Mouse (Mus musculus) embryo, embryonic 10.5 days (tissue): ENCODE results near the gene Irak4.

Source experiments
- DNase-seq: peaks from one replicate; pipeline ENCODE4 v3.0.0-alpha.2; 2015; ENCODE audit warnings: low spot score

Gene Irak4

DNA sequence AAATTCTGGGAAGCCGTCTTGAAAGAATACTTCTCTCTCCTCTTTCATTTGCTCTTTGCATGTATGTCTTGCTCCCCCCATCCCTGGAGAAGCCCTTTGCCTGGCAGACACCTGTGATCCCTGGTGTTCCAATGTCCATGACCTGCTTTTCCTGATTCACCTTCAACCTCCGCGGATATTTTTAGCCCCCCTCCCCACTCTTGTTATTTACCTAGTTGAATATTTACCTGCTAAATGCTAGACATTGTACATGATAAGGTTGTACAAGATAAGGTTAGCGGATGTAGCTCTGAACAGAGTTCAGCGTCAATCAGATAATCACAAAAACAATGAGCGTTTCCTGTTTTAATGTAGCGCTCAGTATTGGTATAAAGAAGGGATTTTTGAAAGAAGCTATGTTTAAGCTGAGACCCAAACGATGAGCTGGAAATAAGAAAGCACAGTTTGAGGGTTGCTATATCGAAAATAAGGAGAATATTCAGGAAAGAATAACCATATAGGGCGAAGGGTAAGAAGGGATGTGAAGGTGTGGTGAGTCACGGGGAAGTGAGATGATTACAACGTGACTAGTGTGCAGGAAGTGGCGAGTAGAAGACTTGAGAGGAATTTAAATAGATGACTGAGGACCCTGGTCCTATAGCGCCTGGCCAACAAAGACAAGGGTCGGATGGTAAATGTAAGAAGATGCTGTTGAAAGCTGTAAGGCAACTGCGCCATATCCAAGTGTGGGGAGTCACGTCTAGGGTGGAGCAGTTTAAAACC, 15.6 kb downstream of the Irak4 start:
- DNase-seq = no peak

DNA sequence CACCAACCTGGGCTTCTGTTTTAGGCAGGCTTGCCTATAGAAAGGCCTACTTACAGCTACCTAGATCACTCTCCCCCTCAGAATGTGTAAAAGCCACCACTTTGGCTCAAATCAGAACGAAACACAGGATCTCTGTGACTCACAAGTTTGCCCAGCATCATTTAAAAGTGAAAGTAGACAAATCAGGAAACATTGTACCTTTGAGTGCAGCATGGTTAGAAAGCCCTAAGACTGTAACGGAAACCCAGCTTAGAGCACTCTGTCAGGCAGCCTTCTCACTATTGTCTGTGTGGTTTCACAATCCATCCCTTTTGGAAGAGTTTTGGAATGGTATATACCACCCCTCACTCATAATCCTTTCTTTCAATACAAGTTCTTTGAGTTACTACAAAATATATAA, 21.5 kb downstream of the Irak4 start:
- no peak for DNase-seq

DNA sequence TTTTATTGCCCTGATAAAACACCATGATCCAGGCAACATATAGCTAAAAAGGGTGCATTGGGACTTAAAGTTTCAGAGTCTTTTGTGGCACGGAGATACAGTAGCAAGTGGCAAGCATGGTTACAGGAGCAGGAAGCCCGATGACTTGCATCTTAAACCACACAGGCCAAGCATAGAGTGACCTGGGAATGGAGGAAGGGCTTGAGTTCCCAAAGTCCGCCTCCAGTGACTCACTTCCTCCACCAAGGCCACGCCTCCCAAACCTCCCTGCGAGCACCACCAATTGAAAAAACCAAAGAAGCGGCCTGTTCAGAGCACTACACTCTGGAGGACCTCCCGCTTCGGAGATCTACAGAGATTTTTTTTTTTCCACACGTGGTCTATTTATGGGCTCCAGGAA, 22.4 kb downstream of the Irak4 start:
- no peak for DNase-seq

DNA sequence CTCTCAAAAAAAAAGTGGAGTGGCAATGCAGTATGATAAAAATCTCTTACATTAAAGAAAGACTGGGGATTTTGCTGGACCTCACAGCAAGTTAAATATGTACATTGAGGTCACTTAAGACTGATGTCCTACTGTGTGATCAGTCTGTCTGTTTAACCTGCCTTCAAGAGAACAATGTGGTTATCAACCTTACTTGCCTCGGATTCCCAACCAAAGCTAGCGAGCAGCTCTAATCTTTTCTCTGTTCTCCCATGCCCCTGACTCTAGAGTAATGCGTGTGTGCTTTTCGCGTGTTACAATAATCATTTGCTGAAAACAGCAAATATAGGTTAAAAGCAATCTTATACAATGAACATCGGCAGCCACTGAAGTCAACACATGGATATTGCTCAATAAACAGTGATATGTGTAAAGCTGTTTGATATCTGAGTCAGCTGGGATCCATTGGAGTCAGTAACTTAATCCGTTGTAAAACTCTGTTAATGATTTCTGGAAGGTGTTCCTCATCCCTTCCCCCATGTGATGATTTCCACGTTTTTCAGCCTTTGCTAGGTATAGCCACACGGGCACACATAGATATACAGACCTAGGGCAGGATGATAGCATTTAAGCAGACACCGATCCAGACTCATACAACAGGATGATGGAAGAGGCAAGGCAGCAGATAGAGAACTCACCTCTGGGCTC, 25.2 kb downstream of the Irak4 start:
- DNase-seq = no peak

DNA sequence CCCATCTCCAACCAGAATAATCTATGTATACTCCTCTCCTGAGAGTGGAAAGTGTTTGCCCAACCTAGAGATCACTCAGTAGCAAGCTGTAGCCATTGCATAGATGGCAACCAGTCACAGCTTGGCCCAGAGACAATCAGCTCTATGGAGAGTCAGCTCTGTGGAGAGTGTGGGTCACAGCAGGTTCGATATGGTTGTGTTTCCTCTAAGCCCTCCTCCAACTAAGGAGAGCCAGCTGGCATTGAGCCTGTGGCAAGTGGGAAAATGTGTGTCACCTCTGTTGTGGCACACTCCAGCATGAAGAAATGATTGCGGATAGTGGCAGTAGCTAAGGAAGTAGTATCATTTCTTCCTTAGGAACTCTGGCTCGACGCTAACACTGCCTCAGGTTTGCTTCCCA, 28.1 kb downstream of the Irak4 start:
- no peak for DNase-seq

DNA sequence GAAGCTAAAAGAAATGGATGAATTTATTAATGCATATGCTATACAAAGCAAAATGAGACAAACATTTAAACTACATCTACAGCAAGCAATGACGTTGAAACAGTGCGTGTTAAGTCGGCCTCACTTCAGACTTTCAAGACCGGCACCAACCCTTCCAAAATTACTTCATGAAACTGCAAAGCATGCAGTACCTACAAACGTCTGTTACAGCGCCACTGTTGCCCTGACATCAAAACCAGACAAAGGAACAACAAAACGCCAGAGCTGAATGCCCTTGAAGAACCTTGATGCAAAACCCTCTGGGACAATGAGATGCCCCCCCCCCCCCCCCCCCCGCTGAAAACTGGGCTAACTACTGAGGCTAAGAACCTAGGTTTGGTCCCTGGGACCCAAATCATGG, 29.3 kb downstream of the Irak4 start:
- DNase-seq = no peak

DNA sequence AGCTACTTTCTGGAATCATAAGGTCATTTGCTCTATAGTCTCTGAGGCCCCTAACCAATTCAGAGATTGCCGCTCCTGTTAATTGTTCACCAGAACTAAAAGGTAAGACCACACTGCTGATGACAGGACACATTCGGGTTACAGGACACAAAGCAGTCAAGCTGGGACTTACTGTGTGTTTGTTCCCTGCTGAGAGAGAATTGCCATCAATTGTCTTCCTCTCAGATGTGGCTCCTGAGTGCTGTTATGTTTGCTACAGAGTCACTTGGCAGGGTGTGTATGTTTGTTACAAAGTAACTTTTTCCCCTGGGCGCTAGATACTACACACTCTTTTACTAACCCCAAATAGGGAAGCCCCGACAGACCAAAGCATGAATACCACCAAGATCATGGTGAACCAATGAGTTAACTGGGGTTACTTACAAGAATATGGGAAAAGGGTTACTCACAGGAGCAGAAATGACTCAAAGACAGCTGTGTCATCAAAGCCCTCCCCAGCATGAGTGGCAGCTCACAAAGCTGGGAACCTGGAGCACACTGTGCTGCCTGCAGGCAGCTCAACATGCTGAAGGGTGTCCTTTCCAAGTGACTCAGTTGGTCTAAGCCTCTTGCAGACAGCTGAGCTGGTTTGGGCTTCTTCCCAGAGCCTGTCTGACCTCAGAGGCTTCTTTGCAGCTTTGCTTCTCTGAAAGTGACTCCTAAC, 31.3 kb downstream of the Irak4 start:
- no peak for DNase-seq

DNA sequence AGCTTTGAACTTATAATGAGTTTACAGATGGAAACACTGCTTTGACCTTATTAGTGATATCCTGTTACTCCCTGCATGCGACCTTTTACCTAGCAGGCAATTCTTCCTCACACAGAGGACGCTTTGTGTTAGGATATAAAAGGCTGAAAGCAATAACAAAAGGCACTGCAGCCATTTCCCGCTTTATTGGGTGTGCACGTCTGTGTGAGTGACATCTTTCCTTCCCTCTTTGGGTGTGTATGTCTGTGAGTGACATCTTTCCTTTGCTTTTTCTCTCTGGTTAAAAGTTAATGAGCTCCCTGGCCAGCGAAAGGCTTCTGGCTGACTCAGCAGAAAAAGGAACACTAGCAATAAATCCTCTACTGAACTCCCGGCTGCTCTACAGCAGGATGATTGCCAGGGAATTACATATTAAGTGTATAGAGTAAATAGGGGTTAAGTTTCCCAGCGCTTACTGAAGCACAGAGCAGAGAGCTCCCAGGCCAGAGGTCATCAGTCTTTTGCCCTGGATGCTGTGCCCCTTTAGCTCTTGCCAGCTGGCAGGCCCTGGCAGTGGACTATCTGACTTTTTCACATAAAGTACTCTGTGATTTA, 38.7 kb downstream of the Irak4 start:
- DNase-seq = no peak

DNA sequence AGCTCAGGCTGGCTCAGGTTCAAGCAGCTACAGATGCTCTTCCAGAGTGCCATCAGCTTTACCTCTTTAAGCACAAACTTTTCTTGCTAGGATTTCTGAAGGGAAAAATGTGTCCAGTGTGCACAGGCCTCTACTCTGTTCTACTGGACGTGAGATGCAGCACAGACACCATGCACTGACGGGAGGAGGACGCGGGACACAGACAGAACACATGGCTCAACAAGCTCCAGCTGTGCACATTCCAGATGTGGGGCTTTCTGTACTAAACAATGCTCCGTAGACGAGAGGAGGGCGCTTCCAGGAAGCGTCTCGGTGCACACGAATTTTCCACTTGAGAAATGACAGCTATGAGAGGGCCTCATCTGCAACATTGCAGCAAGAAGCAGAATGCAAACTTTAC, 39.7 kb downstream of the Irak4 start:
- DNase-seq = no peak

DNA sequence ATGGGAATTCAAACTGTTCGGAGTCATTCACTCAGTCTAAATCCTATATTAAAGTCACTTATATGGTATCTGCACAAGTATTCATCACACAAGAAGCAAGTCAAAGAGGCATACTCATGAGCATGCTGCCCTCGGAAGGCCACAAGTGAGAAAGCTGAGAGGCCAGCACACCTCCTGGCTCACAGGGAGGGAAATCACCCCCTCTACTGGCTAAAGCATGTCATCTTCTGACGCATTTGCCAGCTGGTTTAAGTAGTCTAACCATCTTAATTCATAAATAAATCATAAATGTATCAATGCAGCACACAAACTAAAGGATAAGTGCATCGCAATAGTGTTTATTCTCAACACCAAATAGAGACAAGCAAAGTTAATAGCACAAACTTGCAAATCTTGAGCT, 41.3 kb downstream of the Irak4 start:
- DNase-seq = no peak

DNA sequence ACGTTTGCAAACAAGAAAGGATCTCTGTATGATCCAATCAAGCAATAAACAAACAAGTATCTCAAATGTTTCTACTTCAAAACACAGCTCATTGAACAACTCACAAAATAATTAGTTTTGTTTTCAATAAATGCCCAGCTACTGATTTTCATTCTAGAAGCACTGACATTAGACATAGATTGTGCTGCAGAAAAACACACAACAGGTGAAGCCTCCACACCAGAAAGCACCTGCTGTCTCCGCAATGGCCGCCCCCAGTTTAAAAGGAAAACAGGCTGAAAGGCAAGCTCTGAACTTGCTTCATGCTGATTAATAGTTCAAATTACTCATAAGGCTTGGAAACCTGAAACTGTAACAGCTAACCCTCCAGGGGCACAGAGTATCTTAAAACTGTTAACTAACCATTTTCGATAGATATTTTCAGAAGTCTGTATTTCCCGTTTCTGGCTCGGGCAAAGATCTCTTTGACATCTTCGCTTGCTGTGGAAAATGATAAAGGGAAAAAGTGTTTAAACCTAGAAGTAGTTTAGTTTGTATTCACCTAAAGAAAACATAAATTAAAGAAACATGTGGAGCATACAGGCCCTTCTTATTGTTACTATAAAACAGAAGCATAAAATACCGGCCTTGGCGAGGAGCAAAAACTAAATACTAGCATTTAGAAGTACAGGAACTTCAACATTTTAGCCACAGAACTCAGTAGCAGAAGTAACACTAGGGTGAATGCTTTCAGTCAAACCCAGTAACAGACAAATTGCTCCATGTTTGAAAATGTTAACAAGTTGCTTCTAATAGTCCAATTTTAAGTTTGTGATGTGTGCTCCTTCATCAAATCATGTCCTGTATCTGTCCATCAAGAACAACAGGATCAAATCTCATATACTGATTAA, 44.6 kb downstream of the Irak4 start:
- no peak for DNase-seq

DNA sequence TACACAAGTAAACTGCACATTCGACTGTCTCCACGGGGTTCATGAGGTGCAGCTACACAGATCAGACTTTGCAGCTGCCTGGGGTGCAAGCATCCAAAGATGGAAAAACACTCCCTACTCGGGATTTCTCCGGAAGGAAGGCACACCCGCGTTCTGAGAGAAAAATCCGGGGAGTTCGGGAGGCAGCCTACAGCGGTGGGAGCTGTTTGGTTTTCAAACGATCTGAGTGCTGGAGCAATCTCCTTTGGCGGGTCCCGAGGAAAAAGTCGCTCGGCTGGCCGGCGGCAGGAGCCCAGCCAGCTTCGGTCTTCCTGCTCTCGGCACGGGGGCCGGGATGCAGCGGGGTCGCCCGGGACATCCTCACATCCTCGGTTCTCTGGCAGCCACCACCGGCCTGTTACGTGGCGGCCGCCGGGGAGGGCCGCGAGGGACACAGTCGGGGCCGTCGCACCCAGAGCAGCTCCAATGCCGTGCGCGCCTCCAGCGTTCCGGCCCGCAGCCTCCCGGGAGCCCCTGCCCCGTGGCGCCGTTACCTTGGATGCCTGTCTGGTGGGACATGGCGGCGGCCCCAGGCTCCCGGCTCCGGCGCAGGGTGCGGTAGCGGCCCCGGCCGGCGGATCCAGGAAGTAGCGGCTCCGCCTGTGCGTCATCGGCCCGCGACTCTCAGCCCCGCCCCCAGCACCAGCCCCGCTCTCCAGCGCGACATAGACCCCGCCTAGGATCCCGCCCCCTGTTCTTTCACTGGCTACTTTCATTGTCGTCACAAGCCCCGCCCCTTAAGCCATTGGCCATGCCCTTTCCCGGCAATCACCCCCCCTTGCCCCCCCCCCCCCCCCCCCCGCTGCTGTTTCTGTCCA, 46.0 kb downstream of the Irak4 start, which contains the start of gene Twf1:
TSS of gene Twf1 (minus strand) at position 671 of the 857 bp plus-strand sequence.
- DNase-seq = peak; percentile 99

DNA sequence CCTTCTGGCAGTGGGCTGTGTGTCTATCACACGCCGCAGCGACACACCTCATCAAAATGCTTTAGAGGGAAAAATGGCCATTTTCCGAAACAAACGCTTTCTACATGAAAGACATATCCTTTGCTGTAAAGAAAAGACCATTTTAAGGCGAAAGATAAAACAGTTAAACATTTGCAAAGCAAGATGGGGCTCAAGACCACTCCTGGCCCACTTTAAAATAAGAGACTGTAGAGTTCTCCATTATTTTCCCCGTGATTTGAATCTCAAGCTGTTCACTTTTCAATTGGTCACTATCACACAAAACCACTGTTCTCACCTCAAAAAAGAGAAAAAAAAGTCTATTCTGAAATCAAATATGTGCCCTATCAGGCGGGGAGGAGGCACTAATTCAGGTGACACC, 46.6 kb downstream of the Irak4 start:
- DNase-seq = no peak

DNA sequence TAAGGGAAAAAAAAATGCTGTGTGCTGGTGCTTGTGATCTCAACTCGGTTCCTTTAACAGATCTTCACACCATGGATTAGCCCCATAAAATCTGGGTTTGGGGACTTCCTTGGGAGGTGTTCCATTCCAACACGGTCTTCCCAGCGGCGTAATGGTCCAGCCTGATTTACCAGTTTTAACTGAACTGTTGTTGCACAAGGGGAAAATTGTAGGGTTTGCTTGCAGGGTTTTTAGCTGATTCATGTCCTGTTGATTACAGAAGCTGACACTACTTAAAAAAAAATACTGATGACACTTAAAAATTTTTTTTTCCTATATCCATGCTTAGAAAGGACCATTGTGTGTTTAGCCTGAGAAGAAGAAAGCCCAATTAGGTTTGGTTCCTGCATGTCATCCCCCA, 47.9 kb downstream of the Irak4 start:
- DNase-seq = no peak

DNA sequence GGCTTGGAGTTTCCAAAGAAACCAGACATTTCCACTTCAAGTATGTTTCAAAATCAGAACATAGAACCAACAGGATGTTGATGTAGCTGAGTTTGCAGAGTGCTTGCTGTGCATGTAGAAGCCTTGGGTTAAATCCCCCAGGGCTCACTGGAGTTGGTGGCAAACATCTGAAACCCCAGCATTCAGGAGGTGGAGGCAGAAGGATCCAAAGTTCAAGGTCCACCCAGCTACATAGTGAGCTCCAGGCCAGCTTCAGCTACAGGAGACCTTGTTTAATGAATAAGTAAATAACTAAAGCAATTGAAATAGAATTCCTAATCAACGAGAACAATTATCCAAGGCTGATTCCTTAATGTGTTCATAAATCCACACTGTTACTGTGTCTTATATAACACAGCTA, 50.1 kb downstream of the Irak4 start:
- no peak for DNase-seq

DNA sequence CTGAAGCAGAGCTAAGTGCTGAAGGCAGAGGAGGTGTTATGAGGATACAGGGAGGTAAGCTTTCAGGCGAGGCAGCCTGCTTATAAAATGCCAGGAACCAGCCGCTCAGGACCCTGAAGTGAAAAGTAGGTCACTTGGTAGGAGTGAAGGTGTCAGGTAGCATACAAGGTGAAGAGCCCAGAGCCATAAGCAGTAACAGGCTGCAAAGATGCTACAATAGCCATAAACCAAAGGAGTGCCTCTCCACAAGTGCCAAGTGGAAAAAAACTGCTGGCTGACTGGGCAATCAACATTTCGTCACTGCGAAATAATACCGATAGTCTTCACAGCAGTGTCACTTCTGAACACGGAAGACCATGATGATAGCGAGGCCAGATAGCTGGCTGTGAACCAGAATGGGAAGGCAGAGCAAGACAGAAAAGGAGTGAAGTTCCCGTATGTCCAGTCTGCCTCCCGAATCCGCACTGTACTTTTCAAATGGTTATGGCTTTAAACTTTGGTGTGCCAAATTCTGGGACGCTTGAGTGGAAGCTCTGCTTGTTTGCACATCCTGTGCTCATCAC, 56.8 kb downstream of the Irak4 start:
- no peak for DNase-seq

DNA sequence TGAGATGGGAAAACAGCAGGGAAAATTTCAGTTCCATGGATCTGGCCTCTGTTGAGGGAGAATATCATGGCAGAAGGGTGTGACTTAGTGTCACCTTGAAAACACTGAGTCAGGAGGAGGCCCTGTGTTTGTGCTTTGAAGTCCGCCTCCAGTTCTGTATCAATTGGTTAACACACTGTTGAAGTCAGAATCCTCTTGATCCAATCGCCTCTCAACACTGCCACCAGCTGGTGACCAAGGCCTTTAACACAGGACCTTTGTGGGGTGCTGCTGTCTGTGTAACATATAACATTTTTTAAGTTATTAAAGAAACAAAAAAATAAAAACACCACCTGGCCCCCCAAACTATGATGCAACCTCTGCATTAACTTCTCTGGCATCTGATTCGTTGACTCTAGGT, 57.9 kb downstream of the Irak4 start:
- DNase-seq = peak; percentile 68

DNA sequence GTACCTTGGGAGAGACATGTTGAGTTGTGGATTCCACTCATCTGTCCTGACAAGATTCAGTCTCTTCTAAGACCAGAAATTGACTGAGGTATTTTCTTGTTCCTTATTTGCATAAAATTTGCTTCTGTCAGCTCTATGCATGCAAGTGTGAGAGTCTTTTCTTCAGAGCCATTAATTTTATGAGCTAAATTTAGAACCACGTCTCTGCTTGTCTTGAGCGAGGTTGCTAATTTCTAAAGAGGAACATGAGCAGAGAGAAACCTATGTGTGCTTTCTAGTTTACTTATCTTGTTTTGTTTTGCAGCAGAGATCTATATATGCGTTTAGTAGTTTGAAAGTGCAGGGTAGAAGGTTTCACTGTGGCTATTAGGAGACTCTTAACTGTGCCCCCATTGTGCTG, 59.0 kb downstream of the Irak4 start:
- DNase-seq = no peak

DNA sequence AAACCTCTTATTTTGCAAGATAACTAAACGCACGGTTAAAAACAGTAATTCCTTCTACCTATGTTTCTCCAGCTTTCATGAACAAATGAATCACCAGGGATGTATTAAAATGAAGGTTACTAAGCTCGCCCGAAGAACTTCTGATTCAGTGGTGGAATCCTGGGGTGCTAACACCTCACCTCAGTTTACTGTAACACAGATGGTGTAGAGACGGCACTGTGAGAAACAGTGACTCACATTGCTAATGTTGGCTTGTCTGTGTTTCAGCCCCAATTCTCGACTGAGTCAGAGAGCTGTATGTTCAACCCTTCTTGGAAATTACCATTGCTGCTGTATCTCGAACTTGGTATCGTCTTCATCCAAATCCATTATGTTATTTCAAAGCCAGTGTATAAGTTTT, 64.3 kb downstream of the Irak4 start:
- DNase-seq = no peak

DNA sequence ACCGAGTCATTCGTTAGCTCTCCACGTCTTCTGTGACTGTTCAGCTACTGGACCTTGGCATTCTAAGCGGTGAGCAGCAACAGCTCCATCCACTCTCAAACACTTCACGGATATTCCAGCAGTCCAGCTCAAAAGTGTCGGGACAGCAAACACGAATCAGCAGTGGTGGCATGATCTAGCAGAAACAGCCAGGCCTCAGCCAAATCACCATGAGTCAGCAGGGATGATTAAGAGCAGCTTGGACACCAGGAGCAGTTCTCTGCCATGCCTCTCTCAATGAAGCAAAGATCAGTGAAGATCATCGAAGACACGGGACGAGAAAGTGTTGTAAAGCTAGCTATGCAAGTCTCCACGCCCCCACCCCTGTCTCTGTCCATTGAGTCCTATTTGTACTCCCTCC, 72.6 kb downstream of the Irak4 start:
- no peak for DNase-seq

DNA sequence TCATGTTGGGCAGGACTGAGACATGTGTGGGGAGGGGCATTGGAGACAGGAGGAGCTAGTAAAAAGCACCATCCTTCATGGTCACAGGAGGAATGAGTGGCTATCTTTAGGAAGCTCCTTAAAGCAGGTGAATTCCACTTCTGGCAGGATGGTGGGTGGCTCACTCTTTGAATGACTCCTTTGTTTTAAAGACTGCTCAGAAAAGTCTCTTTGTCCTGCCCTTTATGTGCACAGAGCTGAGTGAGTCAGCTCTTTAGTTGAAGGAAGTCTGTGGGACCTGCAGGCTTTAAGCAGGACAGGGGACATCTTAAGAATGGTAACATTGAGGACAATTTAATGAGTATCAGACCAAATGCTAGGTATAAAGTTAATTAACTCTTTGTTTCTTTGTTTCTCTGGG, 77.5 kb downstream of the Irak4 start:
- DNase-seq = no peak
